Mouse (Mus musculus): ENCODE measurements at regions not wholly inside any gene's neighbourhood (a gene's known extent, or its start where the extent isn't known, plus 50 kb on each side); places are given as distances from the start of the nearest gene placed in this dataset.

GRCm38 (mm10) chr12:106478381-106478781 is 468.4 kb downstream of the Vrk1 start:
- no peaks in the 10 kb centered on the region for H3K4me1 ChIP-seq (ENCODE audit: control insufficient read depth, insufficient read depth, low read length)
- 4% methylated on average over 18 of the region's 18 CpGs for WGBS
- TF ChIP-seq CTCF (IDR thresholded peaks at IDR 0.05; ENCODE audit: borderline replicate concordance, insufficient read depth, low read depth, low read length) (no peak), POLR2A (IDR thresholded peaks at IDR 0.05; ENCODE audit: borderline replicate concordance, insufficient read depth, low read length) (no peak)
- no peak overlapping the region for H3K27ac ChIP-seq (ENCODE audit: insufficient read depth, low read length)
- no peak overlapping the region for H3K4me3 ChIP-seq (replicated peaks; ENCODE audit: insufficient read depth, low read depth, low read length)
- H3K27me3 ChIP-seq (ENCODE audit: control insufficient read depth, insufficient read depth, low read length), result no peaks in the 10 kb centered on the region; the same call in 1 of the 2 replicates
- DNase-seq, result peak in 1 of 2 experiments; percentile 15

GRCm38 (mm10) chr12:106479067-106479877 is 469.2 kb downstream of the Vrk1 start:
- peak in 1 of 2 experiments; percentile 16 for DNase-seq
- 7% methylated on average over 24 of the region's 24 CpGs for WGBS
- TF ChIP-seq POLR2A (IDR thresholded peaks at IDR 0.05; ENCODE audit: borderline replicate concordance, insufficient read depth, low read length) (no peak), CTCF (IDR thresholded peaks at IDR 0.05; ENCODE audit: borderline replicate concordance, insufficient read depth, low read depth, low read length) (no peak)
- Histone ChIP-seq H3K4me3 (replicated peaks; ENCODE audit: insufficient read depth, low read depth, low read length) (no peak overlapping the region), H3K27me3 (ENCODE audit: control insufficient read depth, insufficient read depth, low read length) (no peaks in the 10 kb centered on the region; the same call in 1 of the 2 replicates), H3K27ac (ENCODE audit: insufficient read depth, low read length) (no peak overlapping the region), H3K4me1 (ENCODE audit: control insufficient read depth, insufficient read depth, low read length) (no peaks in the 10 kb centered on the region)

GRCm38 (mm10) chr12:106479878-106480194 is 469.8 kb downstream of the Vrk1 start:
- TF ChIP-seq POLR2A (IDR thresholded peaks at IDR 0.05; ENCODE audit: borderline replicate concordance, insufficient read depth, low read length), result no peak
- TF ChIP-seq CTCF (IDR thresholded peaks at IDR 0.05; ENCODE audit: borderline replicate concordance, insufficient read depth, low read depth, low read length), result no peak
- no peaks in the 10 kb centered on the region; the same call in 1 of the 2 replicates for H3K27me3 ChIP-seq (ENCODE audit: control insufficient read depth, insufficient read depth, low read length)
- H3K27ac ChIP-seq (ENCODE audit: insufficient read depth, low read length), result no peak overlapping the region
- H3K4me3 ChIP-seq (replicated peaks; ENCODE audit: insufficient read depth, low read depth, low read length), result no peak overlapping the region
- DNase-seq, result no peak
- WGBS, result 32% methylated on average over 6 of the region's 6 CpGs
- no peaks in the 10 kb centered on the region for H3K4me1 ChIP-seq (ENCODE audit: control insufficient read depth, insufficient read depth, low read length)

GRCm38 (mm10) chr12:106480281-106481060 is 470.4 kb downstream of the Vrk1 start:
- TF ChIP-seq CTCF (IDR thresholded peaks at IDR 0.05; ENCODE audit: borderline replicate concordance, insufficient read depth, low read depth, low read length) (no peak), POLR2A (IDR thresholded peaks at IDR 0.05; ENCODE audit: borderline replicate concordance, insufficient read depth, low read length) (no peak)
- DNase-seq, result no peak
- Histone ChIP-seq H3K27me3 (ENCODE audit: control insufficient read depth, insufficient read depth, low read length) (no peaks in the 10 kb centered on the region; the same call in 1 of the 2 replicates), H3K27ac (ENCODE audit: insufficient read depth, low read length) (no peak overlapping the region), H3K4me3 (replicated peaks; ENCODE audit: insufficient read depth, low read depth, low read length) (no peak overlapping the region), H3K4me1 (ENCODE audit: control insufficient read depth, insufficient read depth, low read length) (no peaks in the 10 kb centered on the region)
- 78% methylated on average over 12 of the region's 12 CpGs for WGBS

GRCm38 (mm10) chr12:106501622-106502327 is 491.7 kb downstream of the Vrk1 start:
- no peak for DNase-seq
- no peak overlapping the region for H3K27ac ChIP-seq (ENCODE audit: insufficient read depth, low read length)

GRCm38 (mm10) chr12:106504285-106504684 is 494.3 kb downstream of the Vrk1 start:
- no peak for DNase-seq
- Histone ChIP-seq H3K27me3 (ENCODE audit: control insufficient read depth, insufficient read depth, low read length) (no peaks in the 10 kb centered on the region), H3K4me1 (ENCODE audit: control insufficient read depth, insufficient read depth, low read length) (no peaks in the 10 kb centered on the region), H3K4me3 (replicated peaks; ENCODE audit: insufficient read depth, low read depth, low read length) (no peak overlapping the region), H3K27ac (ENCODE audit: insufficient read depth, low read length) (no peak overlapping the region)
- TF ChIP-seq POLR2A (IDR thresholded peaks at IDR 0.05; ENCODE audit: borderline replicate concordance, insufficient read depth, low read length), result no peak
- TF ChIP-seq CTCF (IDR thresholded peaks at IDR 0.05; ENCODE audit: borderline replicate concordance, insufficient read depth, low read depth, low read length), result no peak
- 61% methylated on average over 8 of the region's 8 CpGs for WGBS

More at GRCm38 (mm10) chr12:106501622-106502327, 491.7 kb downstream of the Vrk1 start:
- WGBS, result 49% methylated on average over 12 of the region's 12 CpGs
- Histone ChIP-seq H3K4me1 (ENCODE audit: control insufficient read depth, insufficient read depth, low read length) (no peaks in the 10 kb centered on the region), H3K4me3 (replicated peaks; ENCODE audit: insufficient read depth, low read depth, low read length) (no peak overlapping the region), H3K27me3 (ENCODE audit: control insufficient read depth, insufficient read depth, low read length) (no peaks in the 10 kb centered on the region)
- TF ChIP-seq CTCF (IDR thresholded peaks at IDR 0.05; ENCODE audit: borderline replicate concordance, insufficient read depth, low read depth, low read length) (no peak), POLR2A (IDR thresholded peaks at IDR 0.05; ENCODE audit: borderline replicate concordance, insufficient read depth, low read length) (no peak)

GRCm38 (mm10) chr12:106514057-106514456 is 504.0 kb downstream of the Vrk1 start:
- no peaks in the 10 kb centered on the region; the same call in 1 of the 2 replicates for H3K27me3 ChIP-seq (ENCODE audit: control insufficient read depth, insufficient read depth, low read length)
- no peak overlapping the region for H3K27ac ChIP-seq (ENCODE audit: insufficient read depth, low read length)
- 77% methylated on average over 11 of the region's 11 CpGs for WGBS
- H3K4me3 ChIP-seq (replicated peaks; ENCODE audit: insufficient read depth, low read depth, low read length), result no peak overlapping the region
- H3K4me1 ChIP-seq (ENCODE audit: control insufficient read depth, insufficient read depth, low read length), result no peaks in the 10 kb centered on the region
- DNase-seq, result no peak
- TF ChIP-seq POLR2A (IDR thresholded peaks at IDR 0.05; ENCODE audit: borderline replicate concordance, insufficient read depth, low read length) (no peak), CTCF (IDR thresholded peaks at IDR 0.05; ENCODE audit: borderline replicate concordance, insufficient read depth, low read depth, low read length) (no peak)

Data from cerebellum, adult 2 months (tissue).